24 mouse cellular contexts compared by ENCODE assay signal in the genomic region with DNA sequence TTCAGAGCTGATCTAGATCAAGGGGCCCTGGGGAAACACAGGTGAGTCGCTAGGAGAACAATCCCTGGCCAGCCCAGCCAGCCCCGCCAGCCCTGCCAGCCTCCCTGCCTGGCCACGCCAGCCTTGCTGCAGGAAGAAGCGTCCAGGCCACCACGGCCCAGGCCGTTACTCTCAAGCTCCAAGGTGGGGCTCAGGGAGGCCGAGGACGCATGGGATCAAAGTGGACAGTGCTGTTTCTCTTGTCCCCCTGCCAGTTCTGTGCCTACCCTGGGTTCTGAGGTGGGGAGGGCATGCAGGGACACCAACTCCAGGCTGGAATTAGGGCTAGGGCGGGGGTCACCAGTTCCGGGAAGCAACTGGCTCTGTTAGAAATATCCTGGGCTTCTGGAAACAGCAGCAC.
DNase-seq lines count a peak whose midpoint lies in the region; ATAC-seq and TF ChIP-seq lines count a peak whose summit lies in the region.
"Had no signal": no experiment of that assay in that cellular context is flagged by ENCODE, and none has a peak within 500 bp of the region (broad histone marks: within the 10 kb centered on the region; RNA-seq: fewer than 3 reads in every experiment).

No protein-coding gene starts in this region.

- no peak overlapping the region for H3K4me2 ChIP-seq in hindbrain, postnatal 0 days (ENCODE audit: low read depth, low read length)
- no peak overlapping the region for H3K4me2 ChIP-seq in hindbrain, embryonic 12.5 days (replicated peaks)
- H3K4me2 ChIP-seq: heart, embryonic 15.5 days; stomach, embryonic 15.5 days had no signal

- no peaks in the 10 kb centered on the region for H3K36me3 ChIP-seq in hindbrain, postnatal 0 days (ENCODE audit: insufficient read depth, low read length)
- no peaks in the 10 kb centered on the region for H3K36me3 ChIP-seq in hindbrain, embryonic 12.5 days
- H3K36me3 ChIP-seq: heart, embryonic 15.5 days; midbrain, embryonic 10.5 days; stomach, embryonic 15.5 days had no signal

- H3K4me1 ChIP-seq in hindbrain, postnatal 0 days (ENCODE audit: insufficient read depth, low read length) = peaks cover 10% of the 10 kb centered on the region; the same call in 1 of the 2 replicates
- H3K4me1 ChIP-seq in hindbrain, embryonic 12.5 days = peaks cover 49% of the 10 kb centered on the region

- 80% methylated on average over 10 of the region's 10 CpGs for WGBS in hindbrain, postnatal 0 days
- WGBS in hindbrain, embryonic 12.5 days = 74% methylated on average over 10 of the region's 10 CpGs

- H3K4me3 ChIP-seq in hindbrain, postnatal 0 days (ENCODE audit: low read length) = no peak overlapping the region
- no peak overlapping the region for H3K4me3 ChIP-seq in hindbrain, embryonic 12.5 days
- H3K4me3 ChIP-seq: heart, adult 2 months; heart, embryonic 15.5 days; layer of hippocampus, adult 2 months; midbrain, embryonic 10.5 days; myocyte; stomach, embryonic 15.5 days had no signal

- TF ChIP-seq CTCF in hindbrain, postnatal 0 days (IDR thresholded peaks at IDR 0.05; ENCODE audit: low read depth) = no peak

- no peak overlapping the region for H3K27ac ChIP-seq in hindbrain, postnatal 0 days
- H3K27ac ChIP-seq in hindbrain, embryonic 12.5 days = no peak overlapping the region
- H3K27ac ChIP-seq: heart, adult 2 months; heart, embryonic 15.5 days; layer of hippocampus, adult 2 months; macrophage; midbrain, embryonic 10.5 days; stomach, embryonic 15.5 days had no signal

- H3K9me3 ChIP-seq in hindbrain, postnatal 0 days (ENCODE audit: low read length) = no peaks in the 10 kb centered on the region
- no peaks in the 10 kb centered on the region for H3K9me3 ChIP-seq in hindbrain, embryonic 12.5 days (replicated peaks)
- H3K9me3 ChIP-seq: heart, embryonic 15.5 days; midbrain, embryonic 10.5 days; stomach, embryonic 15.5 days had no signal

- no peak for ATAC-seq in cerebellum, adult (ENCODE audit: insufficient number of reproducible peaks, low FRiP score, low TSS enrichment)
- ATAC-seq in hindbrain, postnatal 0 days = no peak
- no peak for ATAC-seq in hindbrain, embryonic 12.5 days (ENCODE audit: low FRiP score)
- no peak for ATAC-seq in megakaryocyte progenitor cell, adult 5-6 weeks (replicated peaks; ENCODE audit: poor library complexity)
- ATAC-seq: forebrain, postnatal 0 days; inflammation-experienced regulatory T-cells, adult 6 months; liver, postnatal 0 days; lung, postnatal 0 days; midbrain, embryonic 16.5 days had no signal

- no peaks in the 10 kb centered on the region for H3K27me3 ChIP-seq in hindbrain, postnatal 0 days (ENCODE audit: insufficient read depth, low read length)
- peaks cover 35% of the 10 kb centered on the region for H3K27me3 ChIP-seq in hindbrain, embryonic 12.5 days

- H3K9ac ChIP-seq in hindbrain, postnatal 0 days (replicated peaks; ENCODE audit: low read length) = 0 out of 2 replicates have a peak overlapping the region, but pooled peaks have one; percentile 17
- no peak overlapping the region for H3K9ac ChIP-seq in hindbrain, embryonic 12.5 days
- H3K9ac ChIP-seq: forebrain, postnatal 0 days; heart, embryonic 15.5 days; liver, postnatal 0 days; stomach, embryonic 15.5 days had no signal

- DNase-seq in cerebellum, adult 11-12 months = peak; percentile 67
- no peak for DNase-seq in hindbrain, postnatal 0 days (ENCODE audit: low spot score)
- peak; percentile 53 to 60 for DNase-seq in cerebellum, postnatal 14 days
- DNase-seq in urinary bladder, postnatal 10 days (ENCODE audit: low spot score) = no peak
- DNase-seq: adrenal gland, postnatal 36 days; forebrain, postnatal 0 days; gastrocnemius, postnatal 14 days; heart, adult 2 months; heart, postnatal 4 days; kidney, postnatal 25 days; liver, postnatal 0 days; thymus, postnatal 36 days had no signal

Comparison
In these comparisons a context has a peak if more than half of its experiments do, and no peak if none do; other contexts are left out.
1. DNase-seq: peak in cerebellum, adult 11-12 months (single experiment) and cerebellum, postnatal 14 days (2 of 2); none in hindbrain, postnatal 0 days (single experiment) and urinary bladder, postnatal 10 days (single experiment).